Mouse (Mus musculus) liver, embryonic 14.5 days (tissue): ENCODE data around the gene Ctnnbip1. TPM values are rescaled to one million over a fixed set of nuclear protein-coding genes. Genes with fewer than 3 reads are reported as not detected.
"Not testable (repeated sequence)": the region's sequence is repeated elsewhere in the genome, so short reads cannot be mapped to it uniquely, and the experiment has no call there.

ENCODE experiments used
- ATAC-seq: fragments of 200-750 bp; cut with Nextera tagmentation; 2 replicates; pipeline ENCODE4 v1.8.0; 2017; ENCODE audit warnings: moderate number of reproducible peaks, mild to moderate bottlenecking, moderate library complexity; ENCODE audit not compliant: insufficient read depth
- DNase-seq, 3 experiments: peaks; one replicate each; pipeline ENCODE4 v3.0.0-alpha.2; 2012 to 2013; ENCODE audit warnings: low read depth in 3 of 3, low spot score in 3 of 3
- H3K27ac ChIP-seq: fragments of 300-500 bp; sonication (generic); 2 replicates; pipeline ENCODE4 v1.5.1; 2014; ENCODE audit warnings: moderate library complexity, mild to moderate bottlenecking, control low read depth, inconsistent platforms
- H3K27me3 ChIP-seq: fragments of 300-500 bp; sonication (generic); 2 replicates; pipeline ENCODE4 v1.6.1; 2014; ENCODE audit warnings: mild to moderate bottlenecking, low read length, moderate library complexity; ENCODE audit not compliant: control insufficient read depth, insufficient read depth
- H3K36me3 ChIP-seq: fragments of 300-500 bp; sonication (generic); replicated peaks from 2 replicates; pipeline ENCODE4 v1.6.1; 2014; ENCODE audit warnings: low read depth; ENCODE audit not compliant: control insufficient read depth, insufficient read depth
- H3K4me1 ChIP-seq, 2 experiments: fragments of 200-500 bp in 1 of 2; fragments of 300-500 bp in 1 of 2; sonication (generic) in 1 of 2; replicated peaks; 2 replicates each; pipeline ENCODE4 v1.6.1; 2012 to 2014; ENCODE audit warnings: antibody characterized with exemption in 1 of 2, inconsistent platforms in 1 of 2, low read length in 1 of 2; ENCODE audit not compliant: control insufficient read depth in 2 of 2, insufficient read depth in 2 of 2
- H3K4me2 ChIP-seq: fragments of 300-500 bp; sonication (generic); 2 replicates; pipeline ENCODE4 v1.6.1; 2014; ENCODE audit warnings: low read depth, mild to moderate bottlenecking, control low read depth, moderate library complexity
- H3K4me3 ChIP-seq, 2 experiments: fragments of 200-500 bp in 1 of 2; fragments of 300-500 bp in 1 of 2; sonication (generic) in 1 of 2; 2 replicates each; pipeline ENCODE4 v1.5.1; 2012 to 2014; ENCODE audit warnings: low read depth in 2 of 2, low read length in 2 of 2, mild to moderate bottlenecking in 2 of 2, control low read depth in 1 of 2, inconsistent platforms in 1 of 2, moderate library complexity in 1 of 2; ENCODE audit not compliant: insufficient read depth in 1 of 2
- H3K9ac ChIP-seq: fragments of 300-500 bp; sonication (generic); replicated peaks from 2 replicates; pipeline ENCODE4 v1.6.1; 2014; ENCODE audit warnings: mild to moderate bottlenecking, control low read depth, moderate library complexity
- H3K9me3 ChIP-seq: fragments of 300-500 bp; sonication (generic); 2 replicates; pipeline ENCODE4 v1.6.1; 2016; ENCODE audit warnings: low read length, mixed read lengths; ENCODE audit not compliant: control insufficient read depth
- CTCF ChIP-seq: IDR thresholded peaks from 2 replicates; pipeline ENCODE4 v1.5.1; 2016; ENCODE audit warnings: antibody characterized with exemption, low read depth, control low read depth
- EP300 ChIP-seq: IDR thresholded peaks from 2 replicates; pipeline ENCODE4 v1.6.1; 2016; ENCODE audit warnings: antibody characterized with exemption, low read depth
- WGBS: fragments of 180-500 bp; shearing (Covaris S2); extraction: QIAGEN DNeasy Blood & Tissue Kit; methylation state at CpG from one replicate; pipeline ENCODE4 v1.1.7; 2014; ENCODE audit not compliant: insufficient replicate concordance; 5-methylcytosine and 5-hydroxymethylcytosine counted together
- microRNA-seq: library from miRNA; unstranded; fragments of <30 nt; microRNA quantifications from one replicate; pipeline ENCODE4, GENCODE M21; 2016
- polyA plus RNA-seq, 2 experiments: library from polyadenylated mRNA; depleted of rRNA in 1 of 2; stranded (reverse) in 1 of 2; unstranded in 1 of 2; fragments of >200 nt; fragmentation: Nextera tagmentation in 1 of 2; extraction: Ambion mirVana in 1 of 2; gene quantifications; 2 replicates each; pipeline versions ENCODE4 v1.2.1 to v1.2.3; 2012 to 2014

Gene Ctnnbip1
- polyA plus RNA-seq, 2 experiments: 2.2 to 4.0 TPM

DNA sequence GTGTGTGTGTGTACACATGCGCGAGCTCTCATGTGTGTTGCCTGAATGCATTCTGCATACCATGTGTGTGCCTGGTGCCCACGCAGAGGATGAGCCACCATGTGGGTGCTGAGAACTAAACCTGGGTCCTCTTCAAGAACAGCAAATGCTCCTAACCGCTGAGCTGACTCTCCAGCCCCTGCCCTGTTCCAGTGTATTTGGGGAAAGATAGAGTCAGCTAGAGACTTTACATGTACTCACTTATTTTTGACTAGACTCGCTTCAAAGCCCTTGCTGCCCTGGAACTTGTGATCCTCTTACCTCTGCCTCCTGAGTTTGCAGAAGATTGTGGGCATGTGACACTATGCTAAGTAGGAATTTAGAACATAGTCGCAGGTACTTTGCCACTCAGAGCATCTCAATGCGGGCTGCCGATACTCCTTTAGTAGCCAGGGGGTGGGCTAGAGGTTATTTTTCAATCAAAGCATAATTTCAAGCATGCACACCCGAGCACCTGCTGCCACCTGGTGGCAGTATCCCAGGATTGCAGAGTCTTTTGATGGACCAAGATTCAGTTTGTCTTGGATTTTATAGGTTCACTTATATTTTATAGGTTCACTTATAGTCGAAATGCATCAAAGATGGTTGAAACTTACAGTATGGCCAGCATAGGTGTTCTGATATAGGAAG is 93.5 kb downstream of the Ctnnbip1 start:
- 42% methylated on average over 10 of the region's 10 CpGs for WGBS
- TF ChIP-seq EP300 (no peak), CTCF (peak; percentile 71)
- no peak for DNase-seq
- no peaks in the 10 kb centered on the region for H3K36me3 ChIP-seq
- no peaks in the 10 kb centered on the region for H3K4me1 ChIP-seq
- H3K27ac ChIP-seq: no peak overlapping the region
- no peak overlapping the region for H3K9ac ChIP-seq
- no peak for ATAC-seq
- H3K9me3 ChIP-seq: no peaks in the 10 kb centered on the region
- H3K4me3 ChIP-seq: no peak overlapping the region
- H3K27me3 ChIP-seq: no peaks in the 10 kb centered on the region
- no peak overlapping the region for H3K4me2 ChIP-seq

DNA sequence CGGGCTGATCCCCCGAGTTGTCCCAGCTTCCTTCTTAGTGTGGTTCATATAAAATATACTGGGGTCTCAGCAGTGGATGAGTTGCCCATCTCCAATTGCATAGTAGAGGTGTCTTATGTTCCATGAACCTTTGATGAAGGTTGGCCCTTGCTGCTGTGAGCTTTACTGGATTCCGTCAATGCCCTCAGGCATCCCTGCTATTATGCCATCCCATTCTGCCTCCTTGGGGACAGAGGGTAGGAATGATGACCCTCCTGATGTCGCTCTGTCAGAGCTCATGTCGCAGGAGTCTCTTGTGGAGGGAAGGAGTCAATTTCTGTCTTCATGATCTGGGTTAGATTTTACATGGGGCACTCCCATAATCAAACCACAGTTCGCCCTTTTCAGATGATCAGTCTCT is 95.5 kb downstream of the Ctnnbip1 start:
- not testable (repeated sequence) for H3K9me3 ChIP-seq, H3K27ac ChIP-seq, H3K4me2 ChIP-seq, H3K9ac ChIP-seq, ATAC-seq, H3K27me3 ChIP-seq, H3K36me3 ChIP-seq, DNase-seq, H3K4me1 ChIP-seq, H3K4me3 ChIP-seq
- 58% methylated on average over 6 of the region's 6 CpGs for WGBS

DNA sequence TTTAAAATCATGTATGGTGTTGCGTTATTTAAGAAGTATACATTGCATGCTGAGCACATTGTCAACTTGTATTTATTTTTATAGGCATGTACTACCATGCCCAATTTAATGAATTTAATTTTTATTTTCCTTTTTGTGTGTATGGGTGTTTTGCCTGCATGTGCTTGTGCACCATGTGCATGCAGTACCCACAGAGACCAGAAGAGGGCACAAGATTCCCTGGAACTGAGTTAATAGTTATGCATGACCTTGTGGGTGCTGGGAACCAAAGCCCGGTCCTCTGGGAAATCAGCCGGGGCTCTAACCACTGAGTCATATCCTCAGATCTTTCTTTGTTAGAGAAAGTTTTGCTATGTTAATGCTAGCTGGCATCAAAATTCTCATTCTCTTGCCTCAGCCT is 96.8 kb downstream of the Ctnnbip1 start:
- Histone ChIP-seq H3K27me3 (no peaks in the 10 kb centered on the region), H3K4me2 (no peak overlapping the region), H3K4me3 (no peak overlapping the region), H3K27ac (no peak overlapping the region), H3K9me3 (no peaks in the 10 kb centered on the region), H3K9ac (no peak overlapping the region), H3K4me1 (no peaks in the 10 kb centered on the region), H3K36me3 (no peaks in the 10 kb centered on the region)
- TF ChIP-seq EP300 (no peak), CTCF (peak; percentile 43; the same call in 1 of the 2 replicates)
- WGBS: 84% methylated on average over 3 of the region's 3 CpGs
- DNase-seq: no peak
- ATAC-seq: no peak

Small RNAs within 50 kb of the gene (microRNA-seq; reads per million reads assigned to microRNA genes)
- gene Mir5616: not detected

Other genes with a start within 250 kb of the Ctnnbip1 start
- 3.6 and 4.3 TPM in 2 replicates for gene Kif1b, start 210.5 kb upstream of the Ctnnbip1 start, polyA plus RNA-seq (2012; rRNA removed)
- gene Kif1b, start 210.5 kb upstream of the Ctnnbip1 start, polyA plus RNA-seq (2014; fragmentation: Nextera tagmentation; extraction: Ambion mirVana): 4.6 and 4.8 TPM in 2 replicates
- 14.6 and 16.7 TPM in 2 replicates for gene Ube4b, start 91.5 kb upstream of the Ctnnbip1 start, polyA plus RNA-seq (2012; rRNA removed)
- gene Ube4b, start 91.5 kb upstream of the Ctnnbip1 start, polyA plus RNA-seq (2014; fragmentation: Nextera tagmentation; extraction: Ambion mirVana): 8.2 and 11.3 TPM in 2 replicates
- not detected in 2 replicates for gene Rbp7, start 63.3 kb upstream of the Ctnnbip1 start, polyA plus RNA-seq (2012; rRNA removed)
- gene Rbp7, start 63.3 kb upstream of the Ctnnbip1 start, polyA plus RNA-seq (2014; fragmentation: Nextera tagmentation; extraction: Ambion mirVana): not detected in 2 replicates
- not detected in 2 replicates for gene Tmem274, start 40.9 kb upstream of the Ctnnbip1 start, polyA plus RNA-seq (2012; rRNA removed)
- gene Tmem274, start 40.9 kb upstream of the Ctnnbip1 start, polyA plus RNA-seq (2014; fragmentation: Nextera tagmentation; extraction: Ambion mirVana): not detected in 2 replicates
- gene Nmnat1, start 33.0 kb upstream of the Ctnnbip1 start, polyA plus RNA-seq (2012; rRNA removed): 3.2 and 3.8 TPM in 2 replicates
- 4.7 and 5.9 TPM in 2 replicates for gene Nmnat1, start 33.0 kb upstream of the Ctnnbip1 start, polyA plus RNA-seq (2014; fragmentation: Nextera tagmentation; extraction: Ambion mirVana)
- 5.6 and 9.1 TPM in 2 replicates for gene Lzic, start 33.0 kb upstream of the Ctnnbip1 start, polyA plus RNA-seq (2012; rRNA removed)
- gene Lzic, start 33.0 kb upstream of the Ctnnbip1 start, polyA plus RNA-seq (2014; fragmentation: Nextera tagmentation; extraction: Ambion mirVana): 14.9 and 15.5 TPM in 2 replicates
- gene Clstn1, start 68.2 kb downstream of the Ctnnbip1 start, polyA plus RNA-seq (2012; rRNA removed): 1.2 and 1.3 TPM in 2 replicates
- 1.4 and 1.6 TPM in 2 replicates for gene Clstn1, start 68.2 kb downstream of the Ctnnbip1 start, polyA plus RNA-seq (2014; fragmentation: Nextera tagmentation; extraction: Ambion mirVana)
- 3.9 and 4.0 TPM in 2 replicates for gene Pik3cd, start 184.3 kb downstream of the Ctnnbip1 start, polyA plus RNA-seq (2012; rRNA removed)
- gene Pik3cd, start 184.3 kb downstream of the Ctnnbip1 start, polyA plus RNA-seq (2014; fragmentation: Nextera tagmentation; extraction: Ambion mirVana): 4.3 and 5.7 TPM in 2 replicates
- gene Tmem201, start 219.8 kb downstream of the Ctnnbip1 start, polyA plus RNA-seq (2012; rRNA removed): 7.2 and 8.6 TPM in 2 replicates
- 3.5 and 4.1 TPM in 2 replicates for gene Tmem201, start 219.8 kb downstream of the Ctnnbip1 start, polyA plus RNA-seq (2014; fragmentation: Nextera tagmentation; extraction: Ambion mirVana)